Mouse (Mus musculus): Measurements from ENCODE around the gene Wscd2. TPM values are rescaled to one million over a fixed set of nuclear protein-coding genes. Genes with fewer than 3 reads are reported as not detected.
A peak's percentile ranks its signal among the peaks of the same experiment; 100 is the strongest.

Wscd2 gene
- polyA plus RNA-seq, 2 experiments = 8.4 to 12.5 TPM

GRCm38 (mm10) chr5:113564463-113564862 lies 74.3 kb downstream of the Wscd2 start:
- Histone ChIP-seq H3K27me3 (ENCODE audit: control insufficient read depth, insufficient read depth, low read length) (no peaks in the 10 kb centered on the region), H3K9ac (ENCODE audit: low read depth, low read length, severe bottlenecking) (no peak overlapping the region), H3K36me3 (ENCODE audit: control insufficient read depth, insufficient read depth, low read length) (no peaks in the 10 kb centered on the region), H3K4me1 (ENCODE audit: control insufficient read depth, insufficient read depth, low read length) (no peaks in the 10 kb centered on the region), H3K27ac (replicated peaks; ENCODE audit: low read depth, low read length) (no peak overlapping the region), H3K9me3 (ENCODE audit: control insufficient read depth, low read length) (no peaks in the 10 kb centered on the region), H3K4me3 (replicated peaks; ENCODE audit: low read length) (no peak overlapping the region), H3K4me2 (replicated peaks; ENCODE audit: low read depth, low read length, severe bottlenecking) (no peak overlapping the region)
- DNase-seq (ENCODE audit: low spot score) (no peak), ATAC-seq (ENCODE audit: low FRiP score, low read depth) (no peak)
- 20% methylated on average over 4 of the region's 4 CpGs for WGBS
- no peak for TF ChIP-seq POLR2A (IDR thresholded peaks at IDR 0.05; ENCODE audit: borderline replicate concordance, extremely low read depth, insufficient read depth, insufficient read length)

- Histone ChIP-seq H3K4me2 (replicated peaks; ENCODE audit: low read depth, low read length, severe bottlenecking) (no peak overlapping the region), H3K27me3 (ENCODE audit: control insufficient read depth, insufficient read depth, low read length) (no peaks in the 10 kb centered on the region), H3K9me3 (ENCODE audit: control insufficient read depth, low read length) (no peaks in the 10 kb centered on the region), H3K9ac (ENCODE audit: low read depth, low read length, severe bottlenecking) (no peak overlapping the region), H3K27ac (replicated peaks; ENCODE audit: low read depth, low read length) (no peak overlapping the region), H3K4me1 (ENCODE audit: control insufficient read depth, insufficient read depth, low read length) (no peaks in the 10 kb centered on the region), H3K4me3 (replicated peaks; ENCODE audit: low read length) (no peak overlapping the region), H3K36me3 (ENCODE audit: control insufficient read depth, insufficient read depth, low read length) (no peaks in the 10 kb centered on the region)
- DNase-seq (ENCODE audit: low spot score) (no peak), ATAC-seq (ENCODE audit: low FRiP score, low read depth) (no peak)
- TF ChIP-seq POLR2A (IDR thresholded peaks at IDR 0.05; ENCODE audit: borderline replicate concordance, extremely low read depth, insufficient read depth, insufficient read length) = no peak
- WGBS = 80% methylated on average over 10 of the region's 10 CpGs
Measured at GRCm38 (mm10) chr5:113565101-113565854, 75.1 kb downstream of the Wscd2 start.

GRCm38 (mm10) chr5:113565858-113566257 lies 75.7 kb downstream of the Wscd2 start:
- Histone ChIP-seq H3K27ac (replicated peaks; ENCODE audit: low read depth, low read length) (no peak overlapping the region), H3K9me3 (ENCODE audit: control insufficient read depth, low read length) (no peaks in the 10 kb centered on the region), H3K4me1 (ENCODE audit: control insufficient read depth, insufficient read depth, low read length) (no peaks in the 10 kb centered on the region), H3K36me3 (ENCODE audit: control insufficient read depth, insufficient read depth, low read length) (no peaks in the 10 kb centered on the region), H3K4me2 (replicated peaks; ENCODE audit: low read depth, low read length, severe bottlenecking) (no peak overlapping the region), H3K9ac (ENCODE audit: low read depth, low read length, severe bottlenecking) (no peak overlapping the region), H3K4me3 (replicated peaks; ENCODE audit: low read length) (no peak overlapping the region), H3K27me3 (ENCODE audit: control insufficient read depth, insufficient read depth, low read length) (no peaks in the 10 kb centered on the region)
- no peak for ATAC-seq (ENCODE audit: low FRiP score, low read depth)
- WGBS = 76% methylated on average over 12 of the region's 12 CpGs
- TF ChIP-seq POLR2A (IDR thresholded peaks at IDR 0.05; ENCODE audit: borderline replicate concordance, extremely low read depth, insufficient read depth, insufficient read length) = no peak
- DNase-seq (ENCODE audit: low spot score) = no peak

GRCm38 (mm10) chr5:113570056-113570717 lies 80.1 kb downstream of the Wscd2 start:
- H3K4me1 ChIP-seq (ENCODE audit: control insufficient read depth, insufficient read depth, low read length) = no peaks in the 10 kb centered on the region
- H3K9me3 ChIP-seq (ENCODE audit: control insufficient read depth, low read length) = no peaks in the 10 kb centered on the region
- H3K4me3 ChIP-seq (replicated peaks; ENCODE audit: low read length) = no peak overlapping the region
- ATAC-seq (ENCODE audit: low FRiP score, low read depth) (no peak), DNase-seq (ENCODE audit: low spot score) (peak; percentile 38)
- no peaks in the 10 kb centered on the region for H3K36me3 ChIP-seq (ENCODE audit: control insufficient read depth, insufficient read depth, low read length)
- 30% methylated on average over 7 of the region's 7 CpGs for WGBS
- H3K4me2 ChIP-seq (replicated peaks; ENCODE audit: low read depth, low read length, severe bottlenecking) = no peak overlapping the region
- H3K27me3 ChIP-seq (ENCODE audit: control insufficient read depth, insufficient read depth, low read length) = no peaks in the 10 kb centered on the region
- H3K27ac ChIP-seq (replicated peaks; ENCODE audit: low read depth, low read length) = no peak overlapping the region
- TF ChIP-seq POLR2A (IDR thresholded peaks at IDR 0.05; ENCODE audit: borderline replicate concordance, extremely low read depth, insufficient read depth, insufficient read length) = no peak
- no peak overlapping the region for H3K9ac ChIP-seq (ENCODE audit: low read depth, low read length, severe bottlenecking)

- H3K36me3 ChIP-seq (ENCODE audit: control insufficient read depth, insufficient read depth, low read length) = no peaks in the 10 kb centered on the region
- WGBS = 63% methylated on average over 7 of the region's 7 CpGs
- H3K9ac ChIP-seq (ENCODE audit: low read depth, low read length, severe bottlenecking) = no peak overlapping the region
- H3K27me3 ChIP-seq (ENCODE audit: control insufficient read depth, insufficient read depth, low read length) = no peaks in the 10 kb centered on the region
- no peak for TF ChIP-seq POLR2A (IDR thresholded peaks at IDR 0.05; ENCODE audit: borderline replicate concordance, extremely low read depth, insufficient read depth, insufficient read length)
- no peaks in the 10 kb centered on the region; the same call in 1 of the 2 replicates for H3K9me3 ChIP-seq (ENCODE audit: control insufficient read depth, low read length)
- no peak overlapping the region for H3K4me3 ChIP-seq (replicated peaks; ENCODE audit: low read length)
- no peaks in the 10 kb centered on the region for H3K4me1 ChIP-seq (ENCODE audit: control insufficient read depth, insufficient read depth, low read length)
- ATAC-seq (ENCODE audit: low FRiP score, low read depth) (no peak), DNase-seq (ENCODE audit: low spot score) (no peak)
- peak overlapping the region; percentile 28; the same call in 1 of the 2 replicates for H3K4me2 ChIP-seq (replicated peaks; ENCODE audit: low read depth, low read length, severe bottlenecking)
- no peak overlapping the region for H3K27ac ChIP-seq (replicated peaks; ENCODE audit: low read depth, low read length)
Measured at GRCm38 (mm10) chr5:113577555-113577954, 87.4 kb downstream of the Wscd2 start.

All from limb, embryonic 14.5 days (tissue).